Mouse (Mus musculus) T-helper 1 cell (primary cell): Measurements from ENCODE around the gene Pls1.

Experiments used
- in situ Hi-C: fragments of 300-600 bp; cut with MboI, MseI; formaldehyde crosslinking; loops from one replicate; pipeline ENCODE4 v1.15.1; 2025; ENCODE audit warnings: high pct_unique_total_duplicates

Pls1 gene

DNA sequence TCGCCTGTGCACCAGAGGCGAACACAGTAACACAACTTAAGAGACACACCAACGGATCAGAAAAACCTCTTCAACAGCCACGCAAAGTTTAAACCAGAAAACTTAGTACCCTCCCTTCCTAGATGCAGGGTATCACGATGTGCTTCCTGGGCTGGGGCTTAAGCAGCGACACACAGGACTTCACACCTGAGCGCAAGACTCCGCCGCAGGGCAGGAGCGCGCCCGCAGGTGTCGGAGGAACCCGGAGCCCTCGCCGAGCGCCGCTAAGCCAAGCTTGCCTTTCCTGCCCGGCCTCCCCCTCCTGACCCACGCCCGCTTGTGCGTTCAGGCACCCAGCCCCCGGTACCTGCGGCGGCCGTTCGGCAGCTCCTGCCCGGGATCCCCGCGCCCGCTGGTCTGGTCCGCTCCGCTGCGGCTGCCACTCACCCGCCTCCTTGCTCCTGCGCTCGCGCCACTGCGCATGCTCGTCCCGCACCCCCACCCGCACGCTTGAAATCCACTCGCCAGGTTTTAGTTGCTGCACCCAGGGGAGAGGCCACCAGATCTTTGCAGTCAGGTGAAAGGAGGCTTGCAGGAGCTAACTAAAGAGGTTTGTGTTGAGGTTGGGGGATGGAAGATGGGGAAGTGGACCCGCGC lies at the start of gene Pls1:
Gene Pls1 (minus strand): TSS at position 487 of the 636 bp plus-strand sequence.
- in situ Hi-C loops = loop anchor here (5.0 kb wide), 1 partner anchor 98 kb away; no protein-coding TSS in a partner anchor

DNA sequence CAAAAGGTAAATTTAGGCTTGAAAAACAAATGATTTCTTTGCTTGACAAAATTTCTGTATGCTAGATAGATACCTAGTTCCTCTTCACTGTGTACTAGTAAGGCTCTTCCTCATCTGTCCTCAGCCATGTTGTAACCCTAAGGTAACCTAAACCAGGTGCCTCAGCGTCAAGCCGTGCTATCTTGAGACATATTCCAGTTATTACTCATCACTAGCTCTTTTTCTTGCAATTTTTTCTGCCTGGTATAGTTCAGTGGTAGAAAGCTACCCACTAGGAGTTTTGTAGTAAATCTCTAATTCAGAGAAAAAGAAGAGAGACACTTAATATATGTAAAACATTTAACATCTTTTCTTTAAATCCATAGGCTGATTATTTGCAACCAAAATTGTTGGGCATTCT lies 37.6 kb upstream of the Pls1 start:
- in situ Hi-C loops = no loop called here

DNA sequence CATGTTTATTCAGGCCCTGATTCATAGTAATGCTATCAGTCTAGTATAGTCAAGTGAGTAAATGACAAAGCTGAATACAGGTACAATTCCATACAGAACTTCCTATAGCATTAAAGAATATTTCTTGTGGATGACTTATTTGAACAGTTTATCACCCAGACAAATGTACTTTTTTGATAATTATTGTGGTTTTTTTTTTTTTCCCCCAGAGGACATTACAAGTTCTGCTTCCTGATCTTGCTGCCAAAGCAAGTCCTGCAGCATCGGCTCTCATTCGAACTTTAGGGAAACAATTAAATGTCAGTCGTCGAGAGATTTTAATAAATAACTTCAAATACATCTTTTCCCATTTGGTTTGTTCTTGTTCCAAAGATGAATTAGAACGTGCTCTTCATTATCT lies 33.1 kb upstream of the Pls1 start:
- in situ Hi-C loops = no loop called here

DNA sequence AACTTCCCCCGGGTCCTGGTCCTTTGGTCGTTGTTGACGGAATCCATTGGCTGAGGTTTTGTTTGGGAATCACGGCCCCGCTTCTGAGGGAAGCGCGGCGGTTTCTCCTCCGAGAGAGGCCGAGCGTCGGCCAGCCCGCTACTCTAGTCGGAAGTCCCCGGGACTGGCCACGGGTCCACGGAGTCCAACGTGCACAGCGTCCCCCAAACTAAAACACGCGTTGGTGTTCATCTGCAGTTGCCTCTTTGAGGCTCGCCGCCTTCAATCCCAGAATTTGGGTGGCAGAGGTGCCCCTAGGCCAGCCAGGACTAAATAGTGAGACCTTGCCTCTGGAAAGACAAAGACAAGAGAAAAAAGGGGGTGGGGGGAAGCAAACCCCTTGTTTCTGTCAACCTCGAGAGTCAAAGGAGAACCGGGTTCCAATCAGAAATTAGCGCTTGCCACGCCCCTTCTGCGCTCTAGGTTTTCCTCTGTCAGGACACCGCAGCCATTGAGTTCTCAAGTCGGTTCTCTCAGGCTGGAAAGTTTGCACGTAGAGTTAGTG lies 13.0 kb upstream of the Pls1 start:
- in situ Hi-C loops = loop anchor here (5.0 to 10.0 kb wide), 3 partner anchors 153 to 531 kb away; partner anchors contain the start of gene U2surp

DNA sequence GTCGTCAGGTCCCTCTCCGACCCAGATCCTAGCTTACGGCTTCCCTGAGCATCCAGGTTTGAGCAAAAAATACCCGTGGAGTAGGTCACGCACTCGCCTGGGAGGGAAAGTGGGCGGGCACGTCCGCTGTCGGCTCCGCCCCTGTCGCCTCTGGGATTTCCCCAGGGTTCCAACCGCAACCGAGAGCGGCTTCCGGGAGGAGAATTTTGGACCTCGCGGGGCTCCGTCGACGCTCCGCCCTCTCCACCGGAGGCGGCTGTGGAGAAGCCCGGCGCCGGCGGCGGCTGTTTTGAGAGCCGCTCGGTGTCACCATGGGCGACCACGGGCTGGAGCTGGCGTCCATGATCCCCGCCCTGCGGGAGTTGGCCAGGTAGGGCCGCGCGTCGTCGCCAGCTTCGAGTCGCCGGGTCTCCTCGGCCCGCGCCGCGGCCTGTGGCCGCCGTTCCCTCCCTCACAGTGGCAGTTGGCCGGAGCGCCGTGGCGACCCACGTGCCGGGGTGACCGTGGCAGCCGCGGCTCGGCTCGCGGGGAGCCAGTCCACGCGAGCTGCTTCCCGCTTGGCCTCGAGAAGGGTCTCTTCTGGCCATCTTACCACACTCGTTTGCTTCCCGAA lies 12.4 kb upstream of the Pls1 start, which contains the start of gene Atr:
Gene Atr (plus strand): TSS at position 184 of the 613 bp plus-strand sequence.
- in situ Hi-C loops = loop anchor here (5.0 to 10.0 kb wide), 3 partner anchors 153 to 530 kb away; partner anchors contain the start of gene U2surp

DNA sequence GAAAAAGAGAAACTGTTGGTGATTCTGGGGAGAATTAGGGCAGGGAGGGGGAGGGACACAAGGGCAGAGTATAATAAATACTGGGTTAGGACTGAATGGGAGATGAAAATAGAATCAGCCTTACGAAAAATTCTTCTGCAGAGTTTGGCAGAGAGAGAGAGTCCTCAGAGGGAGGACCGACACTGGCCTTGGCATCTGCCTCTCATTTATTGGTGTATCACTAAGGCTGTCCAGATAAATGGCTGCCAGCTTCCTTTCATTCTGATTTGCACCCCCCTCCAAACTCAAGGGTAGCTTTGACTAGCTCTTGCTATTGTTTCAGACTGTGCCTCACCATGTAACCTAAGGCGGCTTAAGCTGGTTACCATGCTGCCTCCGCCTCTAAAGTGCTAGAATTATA lies 10.9 kb upstream of the Pls1 start:
- in situ Hi-C loops = loop anchor here (5.0 to 10.0 kb wide), 3 partner anchors 151 to 529 kb away; partner anchors contain the start of gene U2surp

DNA sequence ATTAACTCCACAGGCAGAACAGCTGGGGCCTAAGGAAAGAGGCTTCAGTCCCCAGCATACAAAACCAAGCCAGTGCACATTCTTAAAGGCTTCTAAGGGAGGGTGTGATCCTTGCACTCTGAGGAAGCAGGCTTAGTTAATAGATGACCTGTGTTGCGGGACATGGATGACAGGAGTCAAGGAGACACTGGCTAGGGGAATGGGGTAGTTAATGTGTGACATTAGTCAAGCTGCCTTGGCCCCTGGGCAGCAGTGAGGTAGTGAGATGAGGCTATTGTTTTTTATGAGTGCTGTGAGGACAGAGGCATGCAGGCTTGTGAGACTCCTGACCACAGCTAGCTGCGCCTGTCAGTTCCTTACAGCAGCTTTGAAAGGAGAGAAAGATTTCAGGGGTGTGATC lies 9.8 kb upstream of the Pls1 start:
- in situ Hi-C loops = loop anchor here (5.0 to 10.0 kb wide), 3 partner anchors 150 to 528 kb away; partner anchors contain the start of gene U2surp

DNA sequence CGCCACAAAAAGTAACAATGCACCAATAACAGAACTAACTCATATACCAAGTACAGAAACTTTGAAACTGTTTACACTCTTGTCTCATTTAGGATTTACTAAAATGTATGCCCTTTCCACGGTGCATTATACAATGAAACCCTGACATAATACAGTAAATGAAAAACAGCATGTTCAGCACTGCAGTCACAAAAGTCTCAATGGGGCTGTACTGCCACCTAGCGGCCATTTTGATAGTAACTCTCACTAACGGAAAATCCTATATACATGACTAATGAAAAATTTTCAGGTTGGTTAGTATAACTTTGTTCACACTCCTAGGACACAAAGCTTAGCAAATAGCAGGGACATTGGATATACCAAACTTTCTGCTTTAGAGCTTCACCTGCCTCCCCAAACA lies 7.8 kb upstream of the Pls1 start:
- in situ Hi-C loops = loop anchor here (10.0 kb wide), 1 partner anchor 148 kb away; no protein-coding TSS in a partner anchor

DNA sequence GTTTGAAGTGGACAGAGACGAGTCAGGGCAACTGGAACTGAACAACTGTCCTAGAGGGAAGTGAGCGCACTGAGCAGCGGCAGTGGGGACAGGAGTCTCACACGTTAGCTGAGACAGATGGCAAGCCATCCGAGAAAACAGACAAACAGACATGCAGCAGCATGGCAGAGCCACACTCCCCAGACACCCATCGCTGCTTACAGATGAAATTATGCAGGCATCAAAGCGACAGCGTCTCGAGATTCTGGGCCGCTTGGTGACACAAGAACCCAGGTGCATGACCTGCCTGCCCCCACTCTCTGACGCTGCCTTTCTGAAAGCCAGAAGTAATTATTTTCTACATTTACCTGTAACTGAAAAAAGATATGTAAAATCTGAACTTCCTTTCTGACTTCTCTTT lies 6.6 kb upstream of the Pls1 start:
- in situ Hi-C loops = loop anchor here (10.0 kb wide), 1 partner anchor 147 kb away; no protein-coding TSS in a partner anchor

DNA sequence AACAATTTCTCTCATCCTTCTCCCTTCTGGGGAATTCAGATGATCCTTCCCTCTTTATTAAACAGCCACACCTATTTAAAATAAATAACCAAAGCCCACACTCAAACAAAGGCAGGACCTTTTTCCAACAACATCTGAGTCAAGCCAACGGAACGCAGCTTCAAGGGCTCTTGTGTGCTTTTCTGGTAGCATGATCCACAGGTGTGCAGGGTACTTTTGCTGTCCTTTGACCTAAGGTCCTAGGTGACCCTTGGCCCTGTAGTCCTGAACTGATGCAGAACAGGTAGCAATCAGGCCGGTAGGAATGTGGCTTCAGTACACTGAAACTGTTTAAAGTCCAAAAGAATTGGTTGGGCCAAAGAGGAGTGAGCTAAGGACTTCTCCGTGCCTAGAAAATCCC lies 600 bp upstream of the Pls1 start:
- in situ Hi-C loops = loop anchor here (5.0 kb wide), 1 partner anchor 98 kb away; no protein-coding TSS in a partner anchor

DNA sequence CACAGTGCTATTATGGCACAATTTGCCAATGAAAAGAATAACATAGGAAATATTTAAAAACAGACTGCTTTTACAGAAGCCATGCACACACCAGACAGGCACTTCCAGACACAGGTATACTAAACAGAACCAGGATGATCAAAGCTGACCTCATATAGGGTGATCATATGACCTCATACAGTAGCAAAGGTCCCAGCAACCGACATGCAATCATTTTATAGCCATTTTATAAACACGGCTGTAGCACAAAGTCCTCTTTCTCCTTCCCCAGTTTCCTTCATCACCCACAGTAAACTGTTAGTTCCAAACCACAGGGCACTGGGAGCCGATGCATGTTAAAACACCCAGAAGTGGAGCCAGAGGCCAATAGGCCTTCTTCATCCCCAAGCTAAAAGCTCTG lies 5.7 kb downstream of the Pls1 start:
- in situ Hi-C loops = no loop called here

DNA sequence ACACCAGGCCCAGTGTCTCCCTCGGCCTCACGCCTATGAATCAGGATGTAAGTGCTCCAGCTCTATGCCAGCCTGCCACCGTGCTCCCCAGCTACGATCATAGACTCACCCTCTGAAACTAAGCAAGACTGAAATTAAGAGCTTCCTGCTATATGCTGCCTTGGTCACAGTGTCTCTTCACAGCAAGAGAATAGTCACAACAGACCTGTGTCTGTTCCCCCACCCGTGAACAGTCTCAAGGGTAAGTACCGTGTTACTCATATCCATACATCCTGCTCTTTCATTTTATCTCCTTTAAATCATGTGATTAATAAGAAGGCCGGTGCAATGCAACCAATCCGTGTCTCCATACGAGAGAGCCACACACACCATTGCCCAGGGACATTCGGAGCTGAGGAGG lies 9.4 kb downstream of the Pls1 start:
- in situ Hi-C loops = no loop called here

DNA sequence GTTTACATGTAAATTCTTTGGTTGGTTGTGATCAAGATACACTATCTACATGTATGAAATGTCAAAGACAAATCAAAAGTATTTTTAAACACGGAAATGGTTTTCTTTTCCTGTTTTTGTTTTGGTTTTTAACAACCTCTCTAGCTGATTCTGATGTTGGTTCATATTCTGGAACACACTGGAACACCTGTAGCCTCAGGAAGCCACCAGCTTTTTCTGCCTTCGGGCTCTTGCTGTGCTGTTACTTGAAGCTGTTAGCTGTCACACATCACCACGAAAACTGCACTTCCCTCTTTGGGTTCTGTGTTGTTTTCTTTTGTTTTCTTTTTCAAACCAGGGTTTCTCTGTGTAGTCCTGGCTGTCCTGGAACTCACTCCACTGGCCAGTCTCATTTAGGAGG lies 10.3 kb downstream of the Pls1 start:
- in situ Hi-C loops = no loop called here

DNA sequence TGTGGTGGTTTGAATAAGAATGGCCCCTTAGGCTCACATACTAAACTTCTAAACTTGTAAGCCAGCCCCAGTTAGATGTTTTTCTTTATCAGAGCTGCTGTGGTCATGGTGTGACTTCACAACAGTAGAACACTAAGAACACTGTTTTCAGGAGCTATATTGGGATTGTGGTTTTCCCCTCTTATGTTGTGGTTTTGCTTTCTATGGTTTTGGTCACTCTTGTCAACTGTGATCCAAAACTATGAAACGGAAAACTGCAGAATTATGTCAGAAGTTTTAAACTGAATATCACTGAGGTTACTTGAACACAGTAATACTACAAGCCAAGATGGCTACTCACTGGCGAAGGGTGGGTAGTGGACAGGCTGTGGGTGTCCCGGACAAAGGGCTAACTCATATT lies 12.4 kb downstream of the Pls1 start:
- in situ Hi-C loops = no loop called here

DNA sequence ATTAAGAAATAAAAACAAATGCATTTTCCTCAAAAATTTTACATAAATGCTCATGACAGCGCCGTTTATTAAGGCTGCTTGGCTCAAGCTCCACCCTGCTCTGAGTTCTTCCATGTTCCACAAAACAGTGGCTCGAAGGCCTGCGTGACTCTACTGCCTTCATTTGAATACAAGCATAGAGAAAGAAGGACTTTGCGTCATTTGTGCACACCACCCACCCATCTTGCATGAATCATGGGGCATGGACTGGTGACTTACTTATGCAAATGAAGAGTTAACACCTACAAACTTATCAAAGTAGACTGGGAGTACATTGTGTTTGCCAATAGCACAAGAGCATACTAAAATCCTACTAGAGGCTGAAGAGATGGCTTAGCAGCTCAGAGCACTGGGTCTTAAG lies 17.5 kb downstream of the Pls1 start:
- in situ Hi-C loops = no loop called here

DNA sequence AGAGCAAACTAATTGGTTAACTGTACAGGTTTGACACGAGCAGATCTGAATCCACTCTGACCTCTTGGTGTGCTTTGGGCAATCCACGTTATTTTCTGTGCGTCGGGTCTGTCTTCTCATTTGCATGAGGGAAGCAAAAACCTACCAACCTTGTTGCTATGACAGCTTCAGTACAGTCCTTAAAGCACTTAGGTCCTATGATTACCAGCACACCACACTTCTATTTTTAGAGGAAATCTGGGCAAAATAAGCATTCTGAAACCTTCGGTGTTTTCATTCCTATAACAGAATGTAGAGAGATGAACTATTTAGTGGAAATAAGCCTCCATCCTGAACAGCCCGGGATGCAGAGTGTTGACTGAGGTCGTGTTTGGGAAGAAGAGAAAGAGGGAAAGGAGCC lies 22.6 kb downstream of the Pls1 start:
- in situ Hi-C loops = loop anchor here (5.0 kb wide), 1 partner anchor 50 kb away; no protein-coding TSS in a partner anchor

DNA sequence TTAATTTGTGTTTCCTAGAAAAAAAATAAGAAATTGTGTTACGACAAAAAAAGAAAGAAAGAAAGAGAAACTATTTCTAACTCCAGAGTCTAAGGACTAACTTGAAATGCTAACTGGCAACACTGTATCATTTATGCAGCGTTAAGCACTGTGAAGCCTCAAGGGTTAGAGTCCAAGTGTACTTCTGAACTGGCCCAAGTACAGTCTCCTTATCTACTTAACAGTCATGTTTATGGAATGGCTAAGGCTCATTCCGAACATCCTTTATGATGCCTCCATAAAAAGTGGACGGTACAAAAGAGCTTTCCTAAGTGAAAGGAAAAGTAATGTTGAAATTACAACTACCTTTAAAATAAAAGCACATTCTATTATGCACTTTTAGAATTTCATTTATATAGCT lies 29.4 kb downstream of the Pls1 start:
- in situ Hi-C loops = no loop called here

DNA sequence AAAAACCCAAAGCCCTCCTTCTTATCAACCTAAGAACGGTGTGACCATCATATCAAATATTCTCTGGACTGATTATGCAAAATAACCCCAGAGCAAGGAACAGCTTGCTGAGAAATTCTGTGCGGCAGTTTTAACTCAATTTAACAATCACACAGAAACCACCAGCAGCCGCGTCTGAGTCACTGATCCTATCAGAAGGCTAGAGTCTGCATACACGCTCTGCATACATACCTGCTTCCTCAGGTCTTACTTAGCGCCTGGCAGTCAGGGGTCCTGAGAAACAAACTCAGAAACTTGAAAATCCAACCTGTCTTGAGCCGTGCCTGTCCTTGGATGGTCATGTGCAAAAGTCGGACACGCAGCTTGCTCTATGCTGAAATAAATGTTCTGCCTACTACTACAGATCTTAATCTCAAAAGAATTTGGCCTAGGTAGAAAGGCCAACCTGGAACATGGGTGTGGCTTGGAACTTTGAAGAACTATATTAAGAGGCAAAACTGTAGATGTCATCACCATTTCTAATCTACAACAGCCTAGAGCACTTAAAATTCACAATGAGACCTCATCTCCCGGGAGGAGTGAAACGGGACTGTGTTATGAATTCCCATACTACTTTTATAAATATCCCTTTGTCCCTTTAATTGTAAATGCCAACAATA lies 30.0 kb downstream of the Pls1 start:
- in situ Hi-C loops = no loop called here

DNA sequence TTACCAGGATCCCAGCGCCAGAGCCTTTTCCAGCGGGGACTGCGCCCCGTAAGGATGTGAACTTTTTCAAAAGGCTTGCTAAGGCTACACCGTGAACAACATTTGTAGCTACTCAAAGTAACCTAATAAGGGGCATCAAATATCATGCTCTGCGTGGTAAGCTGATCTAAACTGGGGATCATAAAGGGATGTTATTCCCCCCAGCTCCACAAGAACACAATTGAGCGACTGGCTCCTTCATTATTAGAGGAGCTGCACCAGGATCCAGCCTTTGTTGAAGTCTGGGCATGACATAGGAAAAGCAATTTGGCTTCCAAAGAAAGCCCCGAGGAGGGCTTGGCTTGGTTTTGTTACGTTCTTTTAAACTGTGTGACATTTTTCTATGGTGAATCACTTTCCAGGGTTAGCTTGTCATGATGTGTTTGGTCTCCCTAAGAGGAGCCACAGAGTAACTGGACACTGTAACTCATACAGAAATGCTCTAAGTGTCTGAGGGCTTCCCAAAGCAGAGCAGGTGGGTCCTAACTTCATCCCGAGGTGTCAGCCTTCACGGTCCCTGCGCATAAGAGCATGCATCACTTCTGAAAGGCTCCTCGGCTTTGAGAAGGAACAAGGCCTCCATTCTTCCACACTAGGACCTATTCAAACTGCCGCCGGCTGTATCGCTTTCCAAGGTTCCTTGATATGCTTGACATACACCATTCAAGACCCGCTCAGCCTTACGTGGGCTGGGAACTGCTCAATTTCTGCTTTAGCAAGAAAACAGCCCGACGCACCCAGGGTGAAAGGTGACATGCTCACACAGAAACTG lies 31.2 kb downstream of the Pls1 start:
- in situ Hi-C loops = no loop called here

DNA sequence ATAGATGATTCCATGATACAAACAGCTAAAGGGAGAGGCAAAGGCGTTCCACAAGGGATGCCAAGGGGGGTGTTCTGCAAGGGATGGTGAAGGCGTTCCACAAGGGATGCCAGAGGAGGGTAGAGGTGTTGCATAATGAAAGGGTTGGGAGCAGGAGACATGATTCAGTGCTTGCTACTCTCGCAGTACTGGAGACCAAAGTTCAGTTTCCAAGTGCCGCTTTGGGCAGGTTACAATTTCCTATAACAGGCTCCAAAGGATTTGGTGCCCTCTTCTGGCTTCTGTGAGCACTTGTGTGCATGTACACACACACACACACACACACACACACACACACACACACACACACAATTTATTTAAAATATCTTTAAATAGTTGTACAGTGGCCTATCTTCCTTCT lies 33.3 kb downstream of the Pls1 start:
- in situ Hi-C loops = no loop called here

DNA sequence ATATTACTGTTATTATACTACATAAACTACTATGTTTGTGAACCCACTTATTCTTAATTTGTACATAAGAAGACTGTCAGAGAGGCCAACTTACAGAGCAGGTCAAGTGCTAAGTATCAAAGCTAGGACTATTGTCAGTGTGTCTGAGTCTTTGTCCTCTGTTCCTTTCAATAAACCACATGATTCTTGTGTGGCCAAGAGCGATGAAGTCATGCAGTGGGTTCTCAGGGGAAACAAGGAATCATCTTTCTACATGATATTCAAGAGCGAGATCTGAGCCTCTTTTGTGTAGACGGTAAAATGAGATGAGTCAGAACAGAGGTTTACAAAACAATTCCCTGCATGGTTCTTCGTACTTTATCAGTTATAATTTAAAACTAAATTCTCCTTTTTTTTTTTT lies 35.5 kb downstream of the Pls1 start:
- in situ Hi-C loops = no loop called here
